In the genomic region with DNA sequence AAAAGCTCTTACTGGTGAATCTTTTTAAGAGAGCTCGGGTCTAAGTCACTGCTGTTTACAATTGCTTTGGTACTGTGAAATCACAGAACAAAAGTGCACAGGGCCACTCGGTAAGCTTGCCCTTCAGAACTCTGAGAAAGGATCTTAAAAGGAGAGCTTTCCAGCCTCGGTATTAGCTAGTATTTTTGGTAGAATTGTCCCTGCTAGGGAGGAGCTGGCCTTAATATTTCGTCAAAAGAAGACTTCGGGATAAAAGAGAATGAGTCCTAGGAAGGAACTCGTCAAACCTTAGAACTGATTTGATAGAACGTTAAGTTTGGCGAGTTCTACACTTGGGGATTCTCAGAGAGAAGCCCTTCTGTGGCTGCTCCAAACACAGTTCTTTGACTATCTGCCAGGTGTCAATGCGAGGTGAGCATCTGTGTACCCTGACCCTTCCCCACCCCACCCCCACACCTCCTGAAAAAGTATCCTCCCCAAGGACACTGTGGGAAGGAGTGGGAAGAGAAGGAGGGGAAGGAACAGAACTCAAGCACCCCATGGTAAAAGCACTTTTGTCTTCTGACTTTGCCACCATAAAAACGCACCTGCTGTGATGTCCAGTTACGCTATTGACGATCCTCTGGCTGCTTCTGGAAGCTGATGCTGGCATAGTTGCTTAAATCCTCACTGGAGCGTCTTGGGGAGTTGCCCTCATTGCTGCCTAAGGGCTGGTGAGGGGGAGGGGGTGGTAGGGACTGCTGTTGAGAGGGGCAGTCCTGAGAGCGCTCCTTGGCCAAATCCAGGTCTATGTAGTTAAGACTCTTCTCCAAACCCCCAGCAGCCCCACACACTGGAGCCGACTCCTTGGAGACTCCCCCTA, we compare ENCODE assay signal across 10 mouse cellular contexts. TPM values are rescaled to one million over a fixed set of nuclear protein-coding genes. Genes with fewer than 3 reads are reported as not detected.
DNase-seq lines count a peak whose midpoint lies in the region; ATAC-seq lines count a peak whose summit lies in the region.
"Had no signal": no experiment of that assay in that cellular context is flagged by ENCODE, and none has a peak within 500 bp of the region (broad histone marks: within the 10 kb centered on the region; RNA-seq: fewer than 3 reads in every experiment).

No protein-coding gene starts in this region.

- peak overlapping the region; percentile 64 for H3K4me2 ChIP-seq in hindbrain, embryonic 12.5 days (replicated peaks)

- H3K27me3 ChIP-seq in hindbrain, embryonic 12.5 days = no peaks in the 10 kb centered on the region
- peaks cover 23% of the 10 kb centered on the region for H3K27me3 ChIP-seq in midbrain, embryonic 10.5 days (ENCODE audit: low read depth, poor library complexity, severe bottlenecking)

- peaks cover 13% of the 10 kb centered on the region; the same call in 1 of the 2 replicates for H3K36me3 ChIP-seq in hindbrain, embryonic 12.5 days
- peaks cover 28% of the 10 kb centered on the region for H3K36me3 ChIP-seq in midbrain, embryonic 10.5 days

- H3K4me3 ChIP-seq in hindbrain, embryonic 12.5 days = peak overlapping the region; percentile 70
- H3K4me3 ChIP-seq in midbrain, embryonic 10.5 days = peak overlapping the region; percentile 81
- H3K4me3 ChIP-seq: megakaryocyte, embryonic 14.5 days had no signal

- no peak for ATAC-seq in hindbrain, embryonic 12.5 days (ENCODE audit: low FRiP score)

- peaks cover 54% of the 10 kb centered on the region for H3K4me1 ChIP-seq in hindbrain, embryonic 12.5 days
- peaks cover 80% of the 10 kb centered on the region for H3K4me1 ChIP-seq in midbrain, embryonic 10.5 days

- WGBS in hindbrain, embryonic 12.5 days = 18% methylated on average over 15 of the region's 15 CpGs
- WGBS in midbrain, embryonic 10.5 days = 29% methylated on average over 15 of the region's 15 CpGs

- H3K9me3 ChIP-seq in hindbrain, embryonic 12.5 days (replicated peaks) = no peaks in the 10 kb centered on the region
- H3K9me3 ChIP-seq in midbrain, embryonic 10.5 days (replicated peaks) = peaks cover 16% of the 10 kb centered on the region

- DNase-seq in adrenal gland, postnatal 14 days = peak; percentile 31
- DNase-seq in adrenal gland, postnatal 25 days = no peak
- DNase-seq in right cerebral cortex, postnatal 25 days = peak; percentile 9
- no peak for DNase-seq in right cerebral cortex, postnatal 10 days (ENCODE audit: low spot score in 2 of 2)
- no peak for DNase-seq in midbrain, embryonic 10.5 days (ENCODE audit: low spot score)
- DNase-seq in urinary bladder, postnatal 14 days (ENCODE audit: low spot score) = no peak
- no peak for DNase-seq in thymus, postnatal 25 days

- peak overlapping the region; percentile 65 for H3K9ac ChIP-seq in hindbrain, embryonic 12.5 days

- peak overlapping the region; percentile 68 for H3K27ac ChIP-seq in hindbrain, embryonic 12.5 days
- H3K27ac ChIP-seq in midbrain, embryonic 10.5 days (replicated peaks) = peak overlapping the region; percentile 77

RNA-seq across cellular contexts. Expression of a gene that starts 4.8 kb away (rescaled TPM):
- 12.5 and 15.0 TPM in 2 replicates for total RNA-seq in adrenal gland, postnatal 14 days (2021)
- 15.7 and 17.9 TPM in 2 replicates for total RNA-seq in adrenal gland, postnatal 25 days (2021)
- 17.8 and 18.2 TPM in 2 replicates for polyA plus RNA-seq in hindbrain, embryonic 12.5 days (2016; fragmentation: Nextera tagmentation; extraction: Ambion mirVana)
- polyA plus RNA-seq in midbrain, embryonic 10.5 days (2016; fragmentation: Nextera tagmentation; extraction: Ambion mirVana) = 7.3 and 8.4 TPM in 2 replicates
- total RNA-seq: common myeloid progenitor, adult 5-6 weeks had no signal

RNA-seq across cellular contexts. Expression of a gene that starts 29.8 kb away (rescaled TPM):
- total RNA-seq in adrenal gland, postnatal 14 days (2021) = 23.0 and 23.2 TPM in 2 replicates
- 35.8 and 39.4 TPM in 2 replicates for total RNA-seq in adrenal gland, postnatal 25 days (2021)
- polyA plus RNA-seq in hindbrain, embryonic 12.5 days (2016; fragmentation: Nextera tagmentation; extraction: Ambion mirVana) = 7.2 and 7.9 TPM in 2 replicates
- polyA plus RNA-seq in midbrain, embryonic 10.5 days (2016; fragmentation: Nextera tagmentation; extraction: Ambion mirVana) = 8.8 and 9.9 TPM in 2 replicates

RNA-seq across cellular contexts. Expression of a gene that starts 53.5 kb away (rescaled TPM):
- total RNA-seq in adrenal gland, postnatal 14 days (2021) = not detected in 2 replicates
- not detected in 2 replicates for total RNA-seq in adrenal gland, postnatal 25 days (2021)
- polyA plus RNA-seq in hindbrain, embryonic 12.5 days (2016; fragmentation: Nextera tagmentation; extraction: Ambion mirVana) = 37.5 and 37.6 TPM in 2 replicates
- 21.8 and 22.8 TPM in 2 replicates for polyA plus RNA-seq in midbrain, embryonic 10.5 days (2016; fragmentation: Nextera tagmentation; extraction: Ambion mirVana)
- total RNA-seq: common myeloid progenitor, adult 5-6 weeks had no signal

Comparison
In these comparisons a context has a peak if more than half of its experiments do, and no peak if none do; other contexts are left out.
1. DNase-seq: peak in adrenal gland, postnatal 14 days (single experiment) and right cerebral cortex, postnatal 25 days (single experiment); none in adrenal gland, postnatal 25 days (single experiment), right cerebral cortex, postnatal 10 days (0 of 2), midbrain, embryonic 10.5 days (single experiment), urinary bladder, postnatal 14 days (single experiment) and thymus, postnatal 25 days (single experiment).